Mouse (Mus musculus): ENCODE results near the gene Zfp69. TPM values are rescaled to one million over a fixed set of nuclear protein-coding genes. Genes with fewer than 3 reads are reported as not detected.

Gene Zfp69
- total and polyA plus RNA-seq, 3 experiments: 0.46 to 2.2 (median 0.89) TPM

- in situ Hi-C loops (cut with MboI; ENCODE audit: low pct_ligation_motif_present, low pct_unique_long_range_greater_than_20kb, low sequenced_read_pairs): loop anchor here (5.0 to 10.0 kb wide), 2 partner anchors 40 to 237 kb away; no protein-coding TSS in a partner anchor
- H3K27me3 ChIP-seq (replicated peaks): no peaks in the 10 kb centered on the region
- dilution Hi-C loops (cut with MboI; ENCODE audit: extremely low pct_ligation_motif_present, extremely low pct_unique_long_range_greater_than_20kb, low sequenced_read_pairs): no loop called here
Observed at GRCm38 (mm10) chr4:120987319-120987718, 35.8 kb upstream of the Zfp69 start.

GRCm38 (mm10) chr4:120986446-120986845 lies 34.9 kb upstream of the Zfp69 start:
- no peak overlapping the region for H3K4me3 ChIP-seq (replicated peaks in 1 of 3; ENCODE audit: low read depth in 2 of 3, low read length in 2 of 3, poor library complexity in 1 of 3)
- no peak overlapping the region for H3K27ac ChIP-seq (ENCODE audit: insufficient read depth, low read depth)
- H3K9ac ChIP-seq (ENCODE audit: insufficient read depth, low read depth): no peak overlapping the region
- H3K4me2 ChIP-seq (ENCODE audit: insufficient read depth, low read depth, poor library complexity, severe bottlenecking): no peak overlapping the region
- dilution Hi-C loops (cut with MboI; ENCODE audit: extremely low pct_ligation_motif_present, extremely low pct_unique_long_range_greater_than_20kb, low sequenced_read_pairs): no loop called here
- peaks cover 33% of the 10 kb centered on the region for H3K79me2 ChIP-seq (replicated peaks; ENCODE audit: control insufficient read depth, extremely low read depth, insufficient read depth, poor library complexity, severe bottlenecking)
- peaks cover 0 to 25% of the 10 kb centered on the region in 2 experiments; a peak in 2 of 4 replicates for H3K4me1 ChIP-seq (ENCODE audit: control insufficient read depth in 1 of 2, insufficient read depth in 2 of 2)
- peaks cover 10% of the 10 kb centered on the region for H3K9me3 ChIP-seq (replicated peaks; ENCODE audit: low read length)
- H3K36me3 ChIP-seq (replicated peaks in 1 of 2; ENCODE audit: control insufficient read depth in 1 of 2, insufficient read depth in 1 of 2, low read length in 1 of 2): peaks cover 20 to 78% of the 10 kb centered on the region in 2 experiments
- no peaks in the 10 kb centered on the region for H3K27me3 ChIP-seq (replicated peaks)
- in situ Hi-C loops (cut with MboI; ENCODE audit: low pct_ligation_motif_present, low pct_unique_long_range_greater_than_20kb, low sequenced_read_pairs): loop anchor here (5.0 to 10.0 kb wide), 2 partner anchors 41 to 238 kb away; no protein-coding TSS in a partner anchor
- DNase-seq (ENCODE audit: extremely low read depth): peak; percentile 55
- no peak for TF ChIP-seq KAT2A (IDR thresholded peaks at IDR 0.05; ENCODE audit: insufficient replicate concordance, low read length)
- TF ChIP-seq SMC3 (IDR thresholded peaks at IDR 0.05; ENCODE audit: low read depth, low read length): peak; percentile 93
- TF ChIP-seq E2F4 (IDR thresholded peaks at IDR 0.05; ENCODE audit: insufficient replicate concordance, low read depth, low read length): no peak
- TF ChIP-seq JUND (conservative IDR thresholded peaks at IDR 0.05; ENCODE audit: low read depth, low read length): 0 out of 2 replicates have a peak, but pooled peaks have one; percentile 22
- no peak for TF ChIP-seq RCOR1 (conservative IDR thresholded peaks at IDR 0.05; ENCODE audit: low read depth, low read length)
- peak; percentile 95 for TF ChIP-seq RAD21 (IDR thresholded peaks at IDR 0.05; ENCODE audit: low read depth, low read length)
- TF ChIP-seq ZKSCAN1 (IDR thresholded peaks at IDR 0.05; ENCODE audit: borderline replicate concordance, low read depth, low read length): no peak
- peak; percentile 49; the same call in 1 of the 2 replicates for TF ChIP-seq SIN3A (IDR thresholded peaks at IDR 0.05; ENCODE audit: low read length)
- no peak for TF ChIP-seq ZNF384 (IDR thresholded peaks at IDR 0.05; ENCODE audit: low read depth, low read length)
- no peak for TF ChIP-seq ZMIZ1 (IDR thresholded peaks at IDR 0.05; ENCODE audit: low read depth, low read length)
- no peak for TF ChIP-seq MEF2A (IDR thresholded peaks at IDR 0.05; ENCODE audit: borderline replicate concordance, low read depth, low read length)
- TF ChIP-seq MAZ (IDR thresholded peaks at IDR 0.05; ENCODE audit: low read depth, low read length): no peak
- TF ChIP-seq ETS1 (conservative IDR thresholded peaks at IDR 0.05; ENCODE audit: low read depth, low read length): no peak
- 0 out of 2 replicates have a peak, but pooled peaks have one; percentile 20 for TF ChIP-seq IRF4 (IDR thresholded peaks at IDR 0.05; ENCODE audit: low read depth, low read length)
- no peak for TF ChIP-seq BHLHE40 (IDR thresholded peaks at IDR 0.05; ENCODE audit: low read depth, low read length)
- no peak for TF ChIP-seq MAFK (IDR thresholded peaks at IDR 0.05; ENCODE audit: insufficient replicate concordance, low read length)
- TF ChIP-seq TBP (conservative IDR thresholded peaks at IDR 0.05; ENCODE audit: low read depth, low read length): no peak
- no peak for TF ChIP-seq PAX5 (IDR thresholded peaks at IDR 0.05; ENCODE audit: low read length)
- peak; percentile 74 for TF ChIP-seq ZC3H11A (IDR thresholded peaks at IDR 0.05; ENCODE audit: low read depth, low read length)
- no peak for TF ChIP-seq HCFC1 (IDR thresholded peaks at IDR 0.05; ENCODE audit: low read depth, low read length)
- TF ChIP-seq CHD1 (IDR thresholded peaks at IDR 0.05; ENCODE audit: low read depth, low read length): no peak
- TF ChIP-seq POLR2AphosphoS2 (IDR thresholded peaks at IDR 0.05; ENCODE audit: low read depth, low read length): no peak
- TF ChIP-seq MYC (IDR thresholded peaks at IDR 0.05; ENCODE audit: low read depth, low read length): peak; percentile 66; the same call in 1 of the 2 replicates
- TF ChIP-seq NRF1 (IDR thresholded peaks at IDR 0.05; ENCODE audit: low read depth, low read length): peak; percentile 62
- no peak; the same call in 1 of the 2 replicates for TF ChIP-seq NELFE (IDR thresholded peaks at IDR 0.05; ENCODE audit: low read depth, low read length)
- TF ChIP-seq TCF12 (IDR thresholded peaks at IDR 0.05; ENCODE audit: low read depth, low read length): no peak
- no peak for TF ChIP-seq POLR2A (IDR thresholded peaks at IDR 0.05; ENCODE audit: low read depth, low read length)

More at GRCm38 (mm10) chr4:120987319-120987718, 35.8 kb upstream of the Zfp69 start:
- Histone ChIP-seq H3K9me3 (replicated peaks; ENCODE audit: low read length) (peaks cover 10% of the 10 kb centered on the region), H3K4me1 (ENCODE audit: control insufficient read depth in 1 of 2, insufficient read depth in 2 of 2) (peaks cover 0 to 33% of the 10 kb centered on the region in 2 experiments; a peak in 2 of 4 replicates), H3K4me3 (replicated peaks in 1 of 3; ENCODE audit: low read depth in 2 of 3, low read length in 2 of 3, poor library complexity in 1 of 3) (no peak overlapping the region), H3K4me2 (ENCODE audit: insufficient read depth, low read depth, poor library complexity, severe bottlenecking) (no peak overlapping the region), H3K27ac (ENCODE audit: insufficient read depth, low read depth) (no peak overlapping the region), H3K36me3 (replicated peaks in 1 of 2; ENCODE audit: control insufficient read depth in 1 of 2, insufficient read depth in 1 of 2, low read length in 1 of 2) (peaks cover 16 to 76% of the 10 kb centered on the region in 2 experiments), H3K79me2 (replicated peaks; ENCODE audit: control insufficient read depth, extremely low read depth, insufficient read depth, poor library complexity, severe bottlenecking) (peaks cover 39% of the 10 kb centered on the region), H3K9ac (ENCODE audit: insufficient read depth, low read depth) (no peak overlapping the region)
- no peak for TF ChIP-seq JUN (IDR thresholded peaks at IDR 0.05; ENCODE audit: insufficient read depth, low read depth, low read length)
- no peak for TF ChIP-seq MEF2A (IDR thresholded peaks at IDR 0.05; ENCODE audit: borderline replicate concordance, low read depth, low read length)
- no peak for TF ChIP-seq USF2 (conservative IDR thresholded peaks at IDR 0.05; ENCODE audit: low read depth, low read length)
- no peak for TF ChIP-seq POLR2AphosphoS2 (IDR thresholded peaks at IDR 0.05; ENCODE audit: low read depth, low read length)
- TF ChIP-seq MAFK (IDR thresholded peaks at IDR 0.05; ENCODE audit: insufficient replicate concordance, low read length): no peak
- TF ChIP-seq MAZ (IDR thresholded peaks at IDR 0.05; ENCODE audit: low read depth, low read length): no peak
- no peak for TF ChIP-seq ZKSCAN1 (IDR thresholded peaks at IDR 0.05; ENCODE audit: borderline replicate concordance, low read depth, low read length)
- TF ChIP-seq TCF12 (IDR thresholded peaks at IDR 0.05; ENCODE audit: low read depth, low read length): no peak
- TF ChIP-seq SIN3A (IDR thresholded peaks at IDR 0.05; ENCODE audit: low read length): no peak
- TF ChIP-seq TBP (conservative IDR thresholded peaks at IDR 0.05; ENCODE audit: low read depth, low read length): no peak
- no peak for TF ChIP-seq POLR2A (IDR thresholded peaks at IDR 0.05; ENCODE audit: low read depth, low read length)
- no peak for TF ChIP-seq USF1 (IDR thresholded peaks at IDR 0.05; ENCODE audit: low read depth, low read length)
- no peak for TF ChIP-seq ZMIZ1 (IDR thresholded peaks at IDR 0.05; ENCODE audit: low read depth, low read length)
- no peak for TF ChIP-seq UBTF (IDR thresholded peaks at IDR 0.05; ENCODE audit: low read depth, low read length)
- no peak for TF ChIP-seq GABPA (IDR thresholded peaks at IDR 0.05; ENCODE audit: insufficient replicate concordance, low read depth, low read length)
- TF ChIP-seq ELF1 (IDR thresholded peaks at IDR 0.05; ENCODE audit: low read depth, low read length): no peak
- no peak for DNase-seq (ENCODE audit: extremely low read depth)

Measured in CH12.LX (cell line).